Mouse (Mus musculus) forebrain, embryonic 15.5 days (tissue): ENCODE measurements at regions not wholly inside any gene's neighbourhood (a gene's known extent, or its start where the extent isn't known, plus 50 kb on each side); places are given as distances from the start of the nearest gene placed in this dataset.

Experiments
- ATAC-seq: fragments of 200-750 bp; cut with Nextera tagmentation; replicated peaks from 2 replicates; pipeline ENCODE4 v1.8.0; 2017; ENCODE audit warnings: mild to moderate bottlenecking, moderate TSS enrichment, moderate library complexity
- H3K27ac ChIP-seq: fragments of 300-500 bp; sonication (generic); replicated peaks from 2 replicates; pipeline ENCODE4 v1.5.1; 2015; ENCODE audit warnings: mild to moderate bottlenecking, inconsistent platforms
- H3K27me3 ChIP-seq: fragments of 300-500 bp; sonication (generic); 2 replicates; pipeline ENCODE4 v1.6.1; 2015; ENCODE audit warnings: inconsistent platforms
- H3K36me3 ChIP-seq: fragments of 300-500 bp; sonication (generic); 2 replicates; pipeline ENCODE4 v1.6.1; 2015; ENCODE audit warnings: mild to moderate bottlenecking, inconsistent platforms
- H3K4me1 ChIP-seq: fragments of 300-500 bp; sonication (generic); 2 replicates; pipeline ENCODE4 v1.6.1; 2015; ENCODE audit warnings: inconsistent platforms
- H3K4me2 ChIP-seq: fragments of 300-500 bp; sonication (generic); replicated peaks from 2 replicates; pipeline ENCODE4 v1.6.1; 2015; ENCODE audit warnings: mild to moderate bottlenecking, inconsistent platforms
- H3K4me3 ChIP-seq: fragments of 300-500 bp; sonication (generic); 2 replicates; pipeline ENCODE4 v1.5.1; 2015; ENCODE audit warnings: mild to moderate bottlenecking, inconsistent platforms
- H3K9ac ChIP-seq: fragments of 300-500 bp; sonication (generic); replicated peaks from 2 replicates; pipeline ENCODE4 v1.6.1; 2015; ENCODE audit warnings: mild to moderate bottlenecking, inconsistent platforms
- H3K9me3 ChIP-seq: fragments of 300-500 bp; sonication (generic); 2 replicates; pipeline ENCODE4 v1.6.1; 2016; ENCODE audit warnings: inconsistent platforms
- WGBS: fragments of 180-500 bp; shearing (Covaris S2); methylation state at CpG from one replicate; pipeline ENCODE4 v1.1.7; 2015; ENCODE audit warnings: mixed read lengths; 5-methylcytosine and 5-hydroxymethylcytosine counted together

DNA sequence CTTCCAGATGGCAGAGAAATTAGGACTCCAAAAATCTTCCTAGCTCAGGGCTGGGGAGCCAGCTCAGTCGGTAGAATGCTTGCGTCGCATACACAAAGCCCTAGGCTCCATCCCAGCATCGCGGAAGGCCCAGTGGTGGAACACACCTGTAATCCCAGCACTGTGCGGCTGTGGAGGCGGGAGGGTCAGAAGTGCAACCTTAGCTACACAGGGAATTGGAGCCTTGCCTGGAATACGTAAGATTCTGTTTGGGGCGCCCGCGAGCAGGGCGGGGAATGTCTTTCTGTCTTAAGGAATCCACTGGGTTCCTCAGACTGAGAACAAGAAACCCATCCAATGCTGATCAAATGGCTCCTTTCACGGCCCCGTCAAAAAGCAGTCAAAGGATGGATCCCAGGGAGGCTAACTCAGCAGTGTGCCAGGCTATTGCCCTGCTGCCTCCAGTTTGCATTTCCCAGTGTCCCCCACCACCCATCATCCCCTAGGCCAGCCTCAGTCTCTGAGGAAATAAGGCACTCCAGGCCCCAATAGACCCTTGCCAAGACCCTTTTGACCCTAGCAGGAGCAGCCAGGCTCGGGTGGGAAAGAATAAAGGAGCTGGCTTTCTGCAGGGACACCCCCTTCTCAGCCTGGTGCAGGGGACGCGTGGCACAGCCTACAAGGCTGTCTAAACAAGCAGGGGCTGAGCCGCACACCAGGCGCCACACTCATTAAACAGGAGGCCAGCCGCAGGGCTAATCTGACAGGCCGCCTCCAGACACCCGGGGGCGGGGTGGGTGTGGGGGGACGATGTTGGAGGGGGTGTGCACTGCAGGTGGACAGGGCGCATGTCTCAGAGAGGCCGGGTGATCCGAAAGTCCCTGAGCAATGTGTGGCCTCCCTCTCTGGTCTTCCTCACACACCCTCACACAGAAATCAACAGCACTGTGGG lies 407.1 kb downstream of the H2al1j start:
- Histone ChIP-seq H3K4me3 (no peak overlapping the region), H3K9ac (no peak overlapping the region), H3K27ac (peak overlapping the region; percentile 64), H3K4me1 (peaks cover 16% of the 10 kb centered on the region), H3K36me3 (no peaks in the 10 kb centered on the region), H3K27me3 (no peaks in the 10 kb centered on the region), H3K9me3 (no peaks in the 10 kb centered on the region), H3K4me2 (no peak overlapping the region; the same call in 1 of the 2 replicates)
- ATAC-seq, result peak; percentile 71
- WGBS, result 23% methylated on average over 26 of the region's 27 CpGs

DNA sequence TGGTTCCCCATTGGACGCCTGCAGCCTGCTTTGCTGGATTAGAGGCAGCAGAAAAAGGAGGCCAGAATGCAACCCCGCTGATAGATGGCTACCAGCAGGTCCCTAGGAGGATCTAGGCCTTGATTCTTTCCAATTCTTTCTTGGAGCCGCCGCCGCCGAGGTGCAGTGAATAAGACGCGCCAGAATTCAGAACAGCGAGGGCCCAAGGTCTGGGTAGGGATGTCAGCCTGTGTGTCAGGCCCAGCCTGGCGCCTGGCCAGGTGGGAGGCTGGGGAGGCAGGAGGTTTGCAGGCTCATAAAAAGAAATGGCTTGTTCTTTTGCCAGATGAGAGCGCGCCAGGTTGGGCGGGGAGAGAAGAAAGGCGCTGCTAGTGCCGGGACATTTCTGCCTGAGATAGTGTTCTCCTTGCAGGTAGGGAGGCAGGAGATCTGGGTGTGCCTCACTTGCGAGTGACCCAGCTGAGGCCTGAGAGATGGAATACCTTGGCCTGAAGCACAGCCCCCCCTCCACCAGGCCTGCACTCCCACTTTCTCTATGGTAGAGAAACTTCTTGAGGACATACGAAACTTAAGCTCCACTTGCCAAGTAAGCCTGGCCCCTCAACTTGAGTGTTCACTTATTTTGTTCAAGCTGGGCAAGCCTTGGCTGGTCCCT lies 408.0 kb downstream of the H2al1j start:
- peak; percentile 64 for ATAC-seq
- H3K9ac ChIP-seq, result no peak overlapping the region
- H3K27me3 ChIP-seq, result no peaks in the 10 kb centered on the region
- H3K36me3 ChIP-seq, result no peaks in the 10 kb centered on the region
- WGBS, result 21% methylated on average over 16 of the region's 17 CpGs
- H3K4me1 ChIP-seq, result peaks cover 16% of the 10 kb centered on the region
- no peak overlapping the region for H3K4me2 ChIP-seq
- no peaks in the 10 kb centered on the region for H3K9me3 ChIP-seq
- peak overlapping the region; percentile 64 for H3K27ac ChIP-seq
- no peak overlapping the region for H3K4me3 ChIP-seq

DNA sequence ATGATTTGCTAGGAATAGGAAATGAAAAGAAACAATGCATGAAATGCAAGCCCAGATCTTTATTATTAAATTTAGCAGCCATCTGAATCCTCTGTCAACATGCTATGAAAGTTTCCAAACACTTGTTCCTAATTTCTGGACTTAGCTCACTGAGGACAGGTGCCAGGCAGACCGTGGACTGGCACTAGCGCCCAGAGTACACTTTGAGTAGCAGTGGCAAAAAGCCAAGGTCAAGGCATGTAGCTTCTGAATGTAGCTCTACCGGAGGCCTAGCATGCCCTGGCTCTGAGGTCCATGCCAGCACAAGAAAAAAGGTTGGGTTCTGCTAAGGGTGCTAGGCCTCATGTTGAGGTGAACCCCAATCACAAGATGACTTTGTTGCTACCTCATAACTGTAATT lies 408.9 kb downstream of the H2al1j start:
- H3K4me1 ChIP-seq, result peaks cover 16% of the 10 kb centered on the region
- no peaks in the 10 kb centered on the region for H3K36me3 ChIP-seq
- 58% methylated on average over 3 of the region's 3 CpGs for WGBS
- no peaks in the 10 kb centered on the region for H3K27me3 ChIP-seq
- ATAC-seq, result no peak
- no peaks in the 10 kb centered on the region for H3K9me3 ChIP-seq
- no peak overlapping the region for H3K4me3 ChIP-seq
- H3K4me2 ChIP-seq, result no peak overlapping the region
- no peak overlapping the region for H3K9ac ChIP-seq
- no peak overlapping the region for H3K27ac ChIP-seq

DNA sequence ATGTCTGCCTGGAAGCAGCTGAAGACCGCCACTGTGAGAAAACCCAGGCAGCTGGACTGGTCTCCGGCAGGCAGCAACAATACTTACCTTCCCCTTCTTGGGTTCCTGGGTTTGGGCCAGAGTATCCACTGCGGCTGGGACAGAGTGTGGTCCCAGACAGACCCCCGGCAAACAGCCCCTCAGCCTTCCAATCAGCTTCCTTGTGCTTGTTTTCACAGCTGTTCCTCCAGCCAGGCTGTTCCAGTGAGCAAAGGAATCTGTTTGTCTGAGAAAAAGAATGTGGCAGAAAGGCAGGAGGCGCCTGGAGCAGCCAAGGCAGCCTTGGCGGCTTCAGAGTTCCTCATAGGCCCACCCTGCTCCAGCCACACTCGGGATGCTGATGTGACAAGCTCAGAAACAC lies 411.9 kb downstream of the H2al1j start:
- H3K4me3 ChIP-seq, result no peak overlapping the region
- no peak overlapping the region for H3K9ac ChIP-seq
- no peak for ATAC-seq
- peaks cover 13% of the 10 kb centered on the region for H3K4me1 ChIP-seq
- no peak overlapping the region for H3K4me2 ChIP-seq
- no peaks in the 10 kb centered on the region for H3K9me3 ChIP-seq
- H3K36me3 ChIP-seq, result no peaks in the 10 kb centered on the region
- H3K27me3 ChIP-seq, result no peaks in the 10 kb centered on the region
- H3K27ac ChIP-seq, result no peak overlapping the region
- 56% methylated on average over 7 of the region's 7 CpGs for WGBS

DNA sequence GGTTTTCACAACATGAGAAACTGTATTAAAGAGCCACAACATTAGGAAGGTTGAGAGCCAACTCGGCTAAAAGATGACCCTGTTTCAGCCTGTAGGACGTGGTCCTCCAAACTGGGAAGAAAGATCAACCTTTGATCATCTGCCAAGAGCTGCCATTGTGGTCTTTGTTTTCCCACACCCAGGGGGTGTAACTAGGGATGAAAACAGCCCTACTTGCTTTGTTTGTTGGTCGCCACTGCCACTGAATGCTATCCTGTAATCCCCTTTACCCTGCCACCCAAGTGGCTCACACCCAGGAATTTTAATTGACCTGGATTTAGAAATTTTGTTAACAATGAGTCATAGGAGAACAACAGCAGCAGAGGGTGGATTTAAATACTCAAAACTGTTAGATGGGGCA lies 414.2 kb downstream of the Bcor start:
- Histone ChIP-seq H3K4me3 (no peak overlapping the region), H3K4me2 (no peak overlapping the region), H3K9me3 (no peaks in the 10 kb centered on the region), H3K4me1 (no peaks in the 10 kb centered on the region), H3K27me3 (no peaks in the 10 kb centered on the region), H3K36me3 (no peaks in the 10 kb centered on the region), H3K9ac (no peak overlapping the region), H3K27ac (no peak overlapping the region)
- WGBS, result 6% methylated on average over 3 of the region's 3 CpGs
- no peak for ATAC-seq

DNA sequence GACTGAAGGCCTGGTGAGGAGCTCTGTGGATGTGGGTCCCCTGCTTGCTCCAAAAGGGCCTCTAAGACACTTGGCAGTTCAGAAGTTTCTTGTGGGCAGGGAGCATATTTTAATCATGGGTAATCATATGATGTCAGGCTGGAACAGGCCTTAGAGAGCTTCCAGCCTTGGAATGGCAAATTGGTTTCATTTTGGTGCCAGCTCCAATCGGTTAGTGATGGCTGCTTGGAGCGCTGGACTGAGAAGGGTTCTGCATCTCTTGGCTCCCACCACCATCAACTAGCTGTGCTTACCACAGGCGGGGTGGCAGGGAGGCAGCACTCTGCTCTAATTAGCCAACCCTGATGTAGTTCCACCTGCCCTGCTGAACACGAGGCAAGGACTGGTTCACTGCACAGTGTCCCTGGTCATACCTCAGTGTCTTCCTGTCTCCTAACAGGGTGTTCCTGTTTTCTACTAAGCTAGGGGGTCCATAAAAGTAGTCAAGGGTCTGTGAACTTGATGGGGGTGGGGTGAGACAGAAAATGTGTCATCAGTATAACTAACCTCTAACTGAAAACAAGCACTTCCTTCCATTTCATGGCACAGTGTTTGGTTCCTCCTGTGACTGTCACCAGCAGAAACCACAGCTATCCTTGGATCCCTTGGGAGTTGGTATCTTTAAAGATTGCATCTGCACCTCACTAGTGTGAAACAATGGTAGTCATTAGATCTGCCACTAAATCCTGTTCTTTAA lies 412.6 kb downstream of the Bcor start:
- Histone ChIP-seq H3K27me3 (no peaks in the 10 kb centered on the region), H3K9me3 (no peaks in the 10 kb centered on the region), H3K36me3 (no peaks in the 10 kb centered on the region), H3K4me2 (no peak overlapping the region), H3K9ac (no peak overlapping the region), H3K4me1 (no peaks in the 10 kb centered on the region), H3K27ac (no peak overlapping the region), H3K4me3 (no peak overlapping the region)
- ATAC-seq, result no peak
- WGBS, result 63% methylated on average over 4 of the region's 4 CpGs

DNA sequence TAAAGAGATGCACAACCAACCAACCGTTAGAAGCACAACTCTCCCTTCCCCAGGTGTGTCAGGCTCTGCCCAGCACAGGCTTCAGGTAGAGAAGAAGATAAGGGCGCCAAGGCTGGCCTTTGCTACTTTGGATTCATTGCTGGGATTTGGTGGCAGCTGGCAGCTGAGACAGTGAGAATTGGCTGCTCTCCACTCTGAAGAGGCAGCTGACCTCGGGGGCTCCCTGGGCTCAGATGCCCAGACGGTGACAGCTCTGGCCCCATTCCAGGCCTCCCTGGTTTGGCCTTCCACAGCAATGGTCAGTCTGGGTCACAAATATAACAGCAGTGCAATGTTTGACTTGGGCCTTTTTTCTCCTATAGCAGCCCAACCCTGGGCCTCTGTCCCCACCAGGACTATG lies 411.9 kb downstream of the Bcor start:
- Histone ChIP-seq H3K4me1 (no peaks in the 10 kb centered on the region), H3K4me3 (no peak overlapping the region), H3K36me3 (no peaks in the 10 kb centered on the region), H3K9ac (no peak overlapping the region), H3K27ac (no peak overlapping the region), H3K4me2 (no peak overlapping the region), H3K27me3 (no peaks in the 10 kb centered on the region), H3K9me3 (no peaks in the 10 kb centered on the region)
- no peak for ATAC-seq
- 53% methylated on average over 4 of the region's 4 CpGs for WGBS

DNA sequence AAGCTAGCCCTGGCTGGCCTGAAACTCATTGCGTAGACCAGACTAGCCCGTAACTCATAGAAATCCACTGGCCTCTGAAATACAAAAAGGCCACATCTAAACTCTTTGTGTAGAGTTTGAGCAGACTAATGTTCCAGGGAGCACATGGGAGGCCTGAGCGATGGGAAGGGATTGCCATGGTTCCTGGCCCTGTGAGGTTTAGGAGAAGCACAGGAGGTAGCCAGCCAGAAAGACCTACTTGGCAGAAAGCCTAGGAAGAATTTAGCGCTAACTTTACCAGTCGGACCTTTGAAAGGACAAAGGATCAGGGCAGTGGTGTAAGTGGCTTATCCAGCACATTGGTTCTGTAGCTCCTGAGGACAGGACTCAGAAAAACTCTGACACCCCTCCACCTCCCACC lies 407.6 kb downstream of the Bcor start:
- H3K4me1 ChIP-seq, result no peaks in the 10 kb centered on the region
- H3K27ac ChIP-seq, result no peak overlapping the region
- H3K27me3 ChIP-seq, result no peaks in the 10 kb centered on the region
- H3K4me2 ChIP-seq, result no peak overlapping the region
- no peak overlapping the region for H3K9ac ChIP-seq
- WGBS, result 57% methylated on average over 5 of the region's 5 CpGs
- H3K9me3 ChIP-seq, result no peaks in the 10 kb centered on the region
- H3K4me3 ChIP-seq, result no peak overlapping the region
- no peak for ATAC-seq
- H3K36me3 ChIP-seq, result no peaks in the 10 kb centered on the region

DNA sequence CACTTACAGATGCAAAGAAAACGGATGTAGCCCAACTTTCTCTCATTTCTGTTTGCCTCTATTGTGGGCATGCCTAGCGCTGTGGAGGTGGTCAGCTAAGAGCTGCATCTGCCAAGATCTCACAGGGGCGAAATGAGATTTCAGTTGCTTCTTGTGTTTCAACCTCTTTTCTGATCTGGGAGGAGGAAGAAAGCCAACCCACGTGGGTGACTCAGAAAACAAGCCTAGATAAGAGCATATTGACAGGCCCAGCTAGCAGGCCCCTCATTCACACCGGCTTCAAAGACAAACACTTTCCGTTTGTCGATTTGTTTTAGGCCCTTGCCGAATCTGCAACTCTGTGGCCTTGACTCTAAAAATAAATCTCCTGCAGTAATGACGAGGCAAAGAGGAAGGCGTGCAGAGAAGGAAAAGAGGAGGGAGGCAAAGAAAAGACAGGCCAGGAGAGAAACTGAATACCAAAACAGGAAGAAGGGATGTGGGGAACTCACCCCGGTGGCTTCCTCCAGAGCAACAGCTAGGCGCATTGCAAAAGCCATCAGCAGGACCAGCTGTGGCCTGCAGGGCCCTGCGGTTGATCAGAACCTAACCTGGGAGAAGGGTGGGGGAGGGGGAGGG lies 407.1 kb downstream of the Bcor start:
- WGBS, result 44% methylated on average over 13 of the region's 13 CpGs
- H3K4me1 ChIP-seq, result no peaks in the 10 kb centered on the region
- no peaks in the 10 kb centered on the region for H3K27me3 ChIP-seq
- no peak overlapping the region for H3K4me2 ChIP-seq
- H3K9me3 ChIP-seq, result no peaks in the 10 kb centered on the region
- no peak overlapping the region for H3K27ac ChIP-seq
- no peak for ATAC-seq
- no peak overlapping the region for H3K4me3 ChIP-seq
- no peaks in the 10 kb centered on the region for H3K36me3 ChIP-seq
- no peak overlapping the region for H3K9ac ChIP-seq

DNA sequence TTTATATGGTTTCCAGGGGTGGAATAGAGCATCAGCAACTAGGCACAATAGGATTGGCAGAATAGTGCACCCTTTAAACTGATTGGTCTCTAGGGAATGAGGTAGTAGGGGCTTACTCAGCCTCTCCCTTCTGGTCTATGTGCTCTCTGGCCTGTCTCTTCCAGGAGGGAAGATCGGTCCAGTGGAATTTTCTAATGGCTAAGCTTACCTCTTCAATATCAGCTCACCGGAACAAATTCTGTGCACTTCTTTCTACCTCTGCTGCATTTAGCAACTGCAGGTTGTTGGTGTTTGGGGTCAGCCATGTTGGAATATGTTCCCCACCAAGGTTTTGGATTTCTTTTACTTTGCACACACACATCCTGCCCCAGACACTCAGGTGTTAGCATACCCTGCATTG lies 405.1 kb downstream of the Bcor start:
- H3K4me1 ChIP-seq, result no peaks in the 10 kb centered on the region
- H3K4me2 ChIP-seq, result no peak overlapping the region
- WGBS, result 93% methylated on average over 2 of the region's 2 CpGs
- no peak overlapping the region for H3K9ac ChIP-seq
- no peaks in the 10 kb centered on the region for H3K9me3 ChIP-seq
- no peak overlapping the region for H3K27ac ChIP-seq
- no peak overlapping the region for H3K4me3 ChIP-seq
- no peaks in the 10 kb centered on the region for H3K36me3 ChIP-seq
- no peak for ATAC-seq
- no peaks in the 10 kb centered on the region for H3K27me3 ChIP-seq

DNA sequence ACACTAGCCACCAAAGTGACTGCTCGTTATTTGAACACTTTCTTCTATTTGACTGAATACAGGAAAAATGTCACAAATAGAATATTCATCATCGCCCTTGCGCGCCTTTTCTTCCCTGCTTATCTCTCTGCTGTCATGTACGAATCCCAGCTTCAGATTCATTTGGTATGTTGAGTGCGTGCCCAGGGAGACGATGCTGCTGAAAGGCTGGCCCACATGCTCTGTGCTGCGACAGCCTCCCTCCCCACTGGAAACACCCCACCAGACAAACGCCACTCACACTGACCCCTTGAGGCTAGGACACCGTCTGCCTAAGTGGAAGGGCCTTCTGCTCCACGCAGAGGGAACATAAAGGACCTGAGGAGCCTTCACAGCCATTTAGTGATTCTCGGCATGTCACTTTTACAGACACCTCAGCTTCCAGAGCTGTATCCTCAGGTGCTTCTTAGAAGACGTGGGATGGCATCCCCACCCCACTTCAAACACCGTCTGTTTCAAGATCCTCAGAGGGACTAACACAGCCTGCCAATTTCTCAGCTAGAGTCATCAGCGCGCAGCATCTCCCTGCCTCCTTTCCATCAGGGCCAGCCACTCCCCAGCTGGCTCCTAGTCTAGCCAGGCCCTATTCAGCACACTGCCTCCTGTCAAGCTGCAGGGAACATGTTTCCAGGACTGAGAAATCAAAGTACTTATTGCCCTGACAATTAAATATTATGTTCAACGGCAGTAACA lies 396.6 kb downstream of the Bcor start:
- H3K4me3 ChIP-seq, result no peak overlapping the region
- H3K36me3 ChIP-seq, result no peaks in the 10 kb centered on the region
- 63% methylated on average over 17 of the region's 17 CpGs for WGBS
- H3K9ac ChIP-seq, result no peak overlapping the region
- H3K9me3 ChIP-seq, result no peaks in the 10 kb centered on the region
- H3K4me1 ChIP-seq, result no peaks in the 10 kb centered on the region
- H3K4me2 ChIP-seq, result no peak overlapping the region
- H3K27me3 ChIP-seq, result no peaks in the 10 kb centered on the region
- ATAC-seq, result peak; percentile 77
- peak overlapping the region; percentile 43; the same call in 1 of the 2 replicates for H3K27ac ChIP-seq
